Comparison of ENCODE assay signal across 9 mouse cellular contexts in genomic region chr16:91548996-91549395, GRCm38 (mm10). TPM values are rescaled to one million over a fixed set of nuclear protein-coding genes. Genes with fewer than 3 reads are reported as not detected.
A peak's percentile ranks its signal among the peaks of the same experiment; 100 is the strongest.
DNase-seq lines count a peak whose midpoint lies in the region; ATAC-seq and TF ChIP-seq lines count a peak whose summit lies in the region.
"Had no signal": no experiment of that assay in that cellular context is flagged by ENCODE, and none has a peak within 500 bp of the region (broad histone marks: within the 10 kb centered on the region; RNA-seq: fewer than 3 reads in every experiment).

No protein-coding gene starts in this region.

- peaks cover 80% of the 10 kb centered on the region for H3K4me1 ChIP-seq in heart, embryonic 13.5 days
- H3K4me1 ChIP-seq in embryonic fibroblast, embryonic 13.5 days (ENCODE audit: control insufficient read depth, insufficient read depth, low read length) = peaks cover 32% of the 10 kb centered on the region
- H3K4me1 ChIP-seq in liver, embryonic 14.5 days (replicated peaks; ENCODE audit: control insufficient read depth in 2 of 2, insufficient read depth in 2 of 2, low read length in 1 of 2) = peaks cover 57 to 62% of the 10 kb centered on the region in 2 experiments

- H3K9me3 ChIP-seq in heart, embryonic 13.5 days = no peaks in the 10 kb centered on the region
- no peaks in the 10 kb centered on the region for H3K9me3 ChIP-seq in liver, embryonic 14.5 days (ENCODE audit: control insufficient read depth, low read length)

- intact Hi-C loops in heart, postnatal 25 days (cut with DNase I) = loop anchor here (5.0 kb wide), 1 partner anchor 98 kb away; the partner anchor contains the start of genes Gart and Son

- TF ChIP-seq EP300 in liver, embryonic 14.5 days (IDR thresholded peaks at IDR 0.05; ENCODE audit: low read depth) = no peak

- H3K36me3 ChIP-seq in heart, embryonic 13.5 days = peaks cover 10% of the 10 kb centered on the region
- no peaks in the 10 kb centered on the region for H3K36me3 ChIP-seq in liver, embryonic 14.5 days (replicated peaks; ENCODE audit: control insufficient read depth, insufficient read depth, low read depth)

- peak overlapping the region; percentile 87 for H3K4me2 ChIP-seq in heart, embryonic 13.5 days
- peak overlapping the region; percentile 100 for H3K4me2 ChIP-seq in liver, embryonic 14.5 days (ENCODE audit: low read depth)

- TF ChIP-seq CTCF in embryonic fibroblast, embryonic 13.5 days (IDR thresholded peaks at IDR 0.05; ENCODE audit: borderline replicate concordance, insufficient read depth, low read length) = no peak
- no peak for TF ChIP-seq CTCF in liver, embryonic 14.5 days (IDR thresholded peaks at IDR 0.05; ENCODE audit: low read depth)

- DNase-seq in heart, postnatal 25 days (ENCODE audit: low spot score) = no peak
- DNase-seq in A20 (ENCODE audit: low read depth, low spot score) = peak; percentile 42
- no peak for DNase-seq in liver, embryonic 14.5 days (ENCODE audit: low read depth in 3 of 3, low spot score in 3 of 3)
- DNase-seq in frontal cortex, adult 2 months (ENCODE audit: extremely low spot score in 1 of 2, low spot score in 1 of 2) = no peak
- no peak for DNase-seq in spleen, postnatal 36 days (ENCODE audit: low spot score in 2 of 2)
- DNase-seq in layer of hippocampus, postnatal 10 days (ENCODE audit: low spot score in 2 of 2) = no peak
- DNase-seq: cerebellum, postnatal 10 days had no signal

- ATAC-seq in heart, embryonic 13.5 days (ENCODE audit: extremely low read depth, insufficient number of reproducible peaks, low FRiP score, low TSS enrichment) = no peak
- ATAC-seq in liver, embryonic 14.5 days (ENCODE audit: insufficient read depth) = no peak

- peak overlapping the region; percentile 88 for H3K4me3 ChIP-seq in heart, embryonic 13.5 days
- peak overlapping the region; percentile 50 for H3K4me3 ChIP-seq in embryonic fibroblast, embryonic 13.5 days (ENCODE audit: insufficient read depth, low read length)
- H3K4me3 ChIP-seq in liver, embryonic 14.5 days (ENCODE audit: insufficient read depth in 1 of 2, low read depth in 2 of 2, low read length in 2 of 2) = peak overlapping the region; percentile 5 to 29

- peak overlapping the region; percentile 91 for H3K27ac ChIP-seq in heart, embryonic 13.5 days (replicated peaks)
- H3K27ac ChIP-seq in embryonic fibroblast, embryonic 13.5 days (ENCODE audit: insufficient read depth, low read length) = no peak overlapping the region
- H3K27ac ChIP-seq in liver, embryonic 14.5 days = peak overlapping the region; percentile 30

- H3K9ac ChIP-seq in heart, embryonic 13.5 days = peak overlapping the region; percentile 98
- H3K9ac ChIP-seq in liver, embryonic 14.5 days (replicated peaks) = 0 out of 2 replicates have a peak overlapping the region, but pooled peaks have one; percentile 1

- WGBS in heart, embryonic 13.5 days = 57% methylated on average over 2 of the region's 2 CpGs
- 57% methylated on average over 2 of the region's 2 CpGs for WGBS in liver, embryonic 14.5 days (ENCODE audit: insufficient replicate concordance)

- no peaks in the 10 kb centered on the region for H3K27me3 ChIP-seq in heart, embryonic 13.5 days (replicated peaks)
- no peaks in the 10 kb centered on the region for H3K27me3 ChIP-seq in liver, embryonic 14.5 days (ENCODE audit: control insufficient read depth, insufficient read depth, low read length)

- TF ChIP-seq POLR2A in embryonic fibroblast, embryonic 13.5 days (IDR thresholded peaks at IDR 0.05; ENCODE audit: low read depth, low read length) = no peak; the same call in 1 of the 2 replicates

RNA-seq across cellular contexts. Expression of gene Ifngr2, which starts 2.1 kb away (rescaled TPM):
- 103 and 108 TPM in 2 replicates for polyA plus RNA-seq in heart, embryonic 13.5 days (2015; fragmentation: Nextera tagmentation; extraction: Ambion mirVana)
- 100 to 1,000 TPM; 153 to 157 TPM for total RNA-seq in heart, postnatal 25 days (2021)
- 85.7 and 104 TPM in 2 replicates for polyA plus RNA-seq in embryonic fibroblast, embryonic 13.5 days (2011; ENCODE audit: insufficient read length, low read depth, missing spikeins)
- 3.9 and 4.9 TPM in 2 replicates for polyA plus RNA-seq in liver, embryonic 14.5 days (2012; rRNA removed)
- polyA plus RNA-seq in liver, embryonic 14.5 days (2014; fragmentation: Nextera tagmentation; extraction: Ambion mirVana) = 13.1 and 13.5 TPM in 2 replicates
- polyA plus RNA-seq in frontal cortex, adult 2 months (2012; rRNA removed) = 18.0 and 27.4 TPM in 2 replicates
- 100 to 1,000 TPM in 1 of 2 experiments, 10 to 100 TPM in 1; 73.3 to 106 TPM for total RNA-seq in layer of hippocampus, postnatal 10 days (2021)

RNA-seq across cellular contexts. Expression of gene Tmem50b, which starts 48.6 kb away (rescaled TPM):
- 45.9 and 56.5 TPM in 2 replicates for polyA plus RNA-seq in heart, embryonic 13.5 days (2015; fragmentation: Nextera tagmentation; extraction: Ambion mirVana)
- 10 to 100 TPM; 65.5 to 74.3 TPM for total RNA-seq in heart, postnatal 25 days (2021)
- polyA plus RNA-seq in embryonic fibroblast, embryonic 13.5 days (2011; ENCODE audit: insufficient read length, low read depth, missing spikeins) = 25.4 and 27.7 TPM in 2 replicates
- 2.5 and 2.8 TPM in 2 replicates for polyA plus RNA-seq in liver, embryonic 14.5 days (2012; rRNA removed)
- polyA plus RNA-seq in liver, embryonic 14.5 days (2014; fragmentation: Nextera tagmentation; extraction: Ambion mirVana) = 5.0 TPM in 2 replicates
- polyA plus RNA-seq in frontal cortex, adult 2 months (2012; rRNA removed) = 92.5 and 96.4 TPM in 2 replicates
- total RNA-seq in layer of hippocampus, postnatal 10 days (2021) = 100 to 1,000 TPM; 114 to 119 TPM

Comparison
In these comparisons a context has a peak if more than half of its experiments do, and no peak if none do; other contexts are left out.
1. H3K4me3 ChIP-seq: peak in every context shown above with its lines; median percentile 88 in heart, embryonic 13.5 days; 50 in embryonic fibroblast, embryonic 13.5 days; 17 in liver, embryonic 14.5 days.